Mouse (Mus musculus): ENCODE results near the gene Pde10a.

DNA sequence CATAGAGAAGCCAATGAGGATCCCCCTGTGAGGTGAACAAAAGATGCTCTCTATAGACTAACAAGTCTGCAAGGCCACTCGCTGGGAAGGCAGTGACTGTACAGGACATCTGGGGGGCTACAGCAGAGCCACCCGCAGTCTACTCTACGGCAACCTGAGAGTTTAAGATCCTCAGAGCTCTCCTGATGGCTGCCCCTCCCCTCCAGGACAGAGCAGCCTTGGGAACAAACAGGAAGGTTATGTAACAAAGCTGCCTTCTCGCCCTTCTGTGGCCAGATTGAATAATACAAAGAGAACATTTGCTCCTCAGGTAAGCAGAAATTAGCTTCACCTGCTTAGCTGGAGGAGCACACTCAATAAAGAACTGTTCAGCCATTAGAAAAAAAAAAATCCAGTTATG lies 7.4 kb downstream of the Pde10a start:
- no peak for TF ChIP-seq CTCF (IDR thresholded peaks at IDR 0.05)
- no peak for TF ChIP-seq EP300 (IDR thresholded peaks at IDR 0.05; ENCODE audit: insufficient read depth, low read depth, low read length)
- no peak for TF ChIP-seq POLR2A (IDR thresholded peaks at IDR 0.05; ENCODE audit: insufficient read depth, low read depth, low read length)
